Mouse (Mus musculus) urinary bladder, postnatal 10 days (tissue): Measurements from ENCODE around the gene Ofd1.

Experiments used
- DNase-seq: peaks from one replicate; pipeline ENCODE4 v3.0.0; 2022; ENCODE audit warnings: low spot score

The Ofd1 gene

DNA sequence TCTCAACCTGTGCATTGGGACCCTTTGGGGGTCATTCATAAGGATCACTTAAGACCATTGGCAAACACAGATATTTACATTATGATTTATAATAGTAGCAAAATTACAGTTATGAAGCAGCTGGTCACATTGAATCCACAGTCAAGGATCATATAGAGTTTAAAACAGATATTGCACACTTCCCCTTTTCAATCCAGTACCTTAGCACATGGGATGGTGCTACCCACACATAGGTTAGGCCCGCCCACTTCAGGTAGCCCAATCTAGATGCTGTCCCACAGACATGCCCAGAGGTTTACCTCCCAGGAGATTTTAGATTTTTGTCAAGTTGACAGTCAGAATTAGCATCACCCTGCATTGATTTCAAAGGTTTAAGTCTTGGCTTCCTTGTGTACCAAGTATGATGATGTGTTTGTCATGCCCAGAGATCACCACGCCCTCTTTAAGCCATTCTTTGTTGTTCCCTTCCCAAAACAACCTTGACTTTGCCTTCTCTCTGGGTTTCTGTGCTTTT, 80.5 kb downstream of the Ofd1 start:
- no peak for DNase-seq

DNA sequence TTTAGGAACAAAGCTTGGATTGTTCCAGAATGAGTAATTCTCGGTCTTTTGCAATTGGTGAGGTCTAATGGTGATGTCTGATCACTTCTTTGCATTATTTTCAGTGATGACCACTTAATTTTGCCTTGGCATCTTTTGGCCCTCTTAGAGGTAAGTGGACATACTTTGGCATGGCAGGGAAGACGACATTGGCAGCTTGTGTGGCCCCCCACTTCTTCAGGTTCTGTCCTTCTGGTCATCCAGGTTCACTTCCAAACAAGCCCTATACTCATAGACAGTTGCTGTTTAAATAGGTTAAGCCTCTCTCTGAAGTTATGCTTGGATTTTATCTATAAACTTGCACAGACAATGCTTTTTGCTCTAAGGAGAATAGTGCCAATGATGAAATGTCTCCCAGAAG, 81.5 kb downstream of the Ofd1 start:
- no peak for DNase-seq

GRCm38 (mm10) chrX:166356276-166356675, 84.2 kb downstream of the Ofd1 start:
- no peak for DNase-seq

- DNase-seq: no peak
These were observed 85.6 kb downstream of the Ofd1 start for GRCm38 (mm10) chrX:166354913-166355312.

GRCm38 (mm10) chrX:166353412-166353811, 87.1 kb downstream of the Ofd1 start:
- no peak for DNase-seq

DNA sequence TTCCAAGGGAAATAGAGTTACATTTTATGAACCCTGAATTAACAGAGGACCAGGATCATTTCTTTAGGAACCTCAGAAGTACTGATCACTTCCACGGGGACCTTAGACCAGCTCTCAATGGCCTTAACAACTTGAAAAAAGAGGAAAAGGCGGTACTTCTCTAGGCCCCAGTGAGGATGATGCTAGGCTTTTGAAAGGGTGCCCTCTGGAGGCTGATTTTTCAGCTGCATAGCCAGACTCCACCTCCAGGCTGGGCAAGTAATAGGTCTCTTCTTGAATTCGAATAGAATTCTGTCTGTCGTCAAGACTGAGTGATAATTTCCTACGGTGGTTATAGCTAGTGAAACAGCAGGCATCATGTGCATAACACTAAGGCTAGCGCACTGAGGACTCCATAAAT, 88.7 kb downstream of the Ofd1 start:
- DNase-seq: peak; percentile 9

DNA sequence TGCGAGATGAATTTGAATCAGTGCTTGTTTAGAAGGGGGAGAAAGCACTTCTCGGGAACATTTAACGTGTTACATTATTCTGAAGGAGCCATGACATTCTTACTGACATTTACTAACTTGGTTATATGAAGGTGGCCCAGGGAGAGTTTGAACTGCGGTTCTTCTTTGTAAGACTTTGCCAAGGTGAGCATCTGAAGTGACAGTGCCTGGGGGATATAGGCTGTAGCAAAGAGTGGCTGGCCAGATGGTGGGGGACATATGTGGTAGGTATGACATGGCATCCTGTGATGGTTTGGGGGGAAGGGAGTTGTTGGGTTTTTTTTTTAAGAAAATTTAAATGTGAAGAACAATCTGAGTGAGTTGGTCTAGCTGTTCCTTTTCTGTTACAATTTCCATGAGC, 91.9 kb downstream of the Ofd1 start:
- DNase-seq: no peak

DNA sequence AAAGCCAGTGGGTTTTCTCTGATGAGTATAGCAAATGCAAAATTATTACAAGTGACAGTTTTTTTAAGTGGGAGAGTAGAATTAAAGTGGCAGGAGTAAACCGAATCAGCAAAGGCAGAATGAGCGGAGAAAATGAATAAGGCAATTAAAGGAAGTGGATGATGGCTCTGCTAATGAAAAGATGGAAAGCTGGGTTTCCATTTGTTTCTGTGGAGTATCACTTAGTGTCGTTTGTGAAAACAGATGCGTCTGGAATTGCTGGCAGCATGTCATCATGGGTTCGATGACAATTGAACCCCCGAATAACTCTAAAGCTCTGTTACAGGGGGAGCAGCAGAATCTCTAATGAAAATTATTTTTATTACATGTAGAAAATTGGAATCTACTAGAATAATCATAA, 92.4 kb downstream of the Ofd1 start:
- no peak for DNase-seq

DNA sequence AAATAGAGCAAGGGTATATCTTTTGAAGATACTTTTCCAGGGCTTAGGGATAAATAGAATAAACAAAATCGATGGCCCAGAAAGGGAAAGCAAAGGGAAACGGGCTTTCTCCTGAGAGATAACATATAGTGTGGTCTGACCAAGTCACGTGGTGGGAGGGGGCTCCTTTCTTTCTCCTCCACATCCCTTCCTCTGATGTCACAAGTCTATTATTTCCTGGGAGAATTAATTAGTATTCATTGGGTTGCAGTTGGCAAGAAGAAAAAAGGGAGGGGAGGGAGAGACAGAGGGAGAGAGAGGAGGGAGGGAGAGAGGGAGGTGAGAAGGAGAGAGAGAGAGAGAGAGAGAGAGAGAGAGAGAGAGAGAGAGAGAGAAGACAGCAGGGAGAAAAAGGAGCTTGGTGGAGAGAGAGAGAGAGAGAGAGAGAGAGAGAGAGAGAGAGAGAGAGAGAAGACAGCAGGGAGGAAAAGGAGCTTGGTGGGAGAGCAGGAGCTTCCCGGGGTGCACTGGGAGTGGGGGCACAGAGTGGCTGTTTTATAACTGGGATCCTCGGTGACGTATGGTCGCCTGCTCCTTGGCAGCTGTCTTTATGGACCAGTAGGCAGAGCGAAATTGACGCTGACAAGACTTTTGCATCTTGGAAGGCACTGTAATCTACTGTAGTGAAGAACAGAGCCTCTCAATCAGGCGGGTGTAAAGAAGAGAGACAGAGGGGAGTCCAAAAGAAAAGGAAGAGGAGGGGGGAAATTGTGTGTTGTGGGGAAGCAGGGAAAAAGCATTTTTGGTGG, 96.1 kb downstream of the Ofd1 start:
- no peak for DNase-seq

DNA sequence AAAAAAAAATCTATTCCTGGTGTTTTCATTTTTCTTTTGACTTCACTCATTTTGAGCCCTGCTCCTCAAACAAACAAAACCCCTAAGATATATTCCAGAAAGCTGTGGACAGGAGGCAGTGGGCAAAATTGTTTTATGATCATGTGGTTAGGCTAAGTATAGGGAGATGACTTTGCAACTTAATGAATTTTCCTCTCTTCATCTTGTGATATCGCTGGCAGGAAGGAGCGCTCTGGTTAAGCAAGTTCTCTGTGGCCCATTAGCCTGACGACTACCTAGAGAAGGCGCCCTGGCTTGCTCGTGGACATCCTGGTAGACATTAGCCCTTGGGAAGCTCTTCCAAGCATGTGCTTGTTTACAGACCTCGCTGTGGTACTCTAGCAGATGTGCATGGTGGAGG, 98.7 kb downstream of the Ofd1 start:
- no peak for DNase-seq
